Mouse (Mus musculus) midbrain, embryonic 14.5 days (tissue): ENCODE data around the gene Tpk1. TPM values are rescaled to one million over a fixed set of nuclear protein-coding genes. Genes with fewer than 3 reads are reported as not detected.
"Not testable (repeated sequence)": the region's sequence is repeated elsewhere in the genome, so short reads cannot be mapped to it uniquely, and the experiment has no call there.

ENCODE experiments used
- ATAC-seq: fragments of 200-750 bp; cut with Nextera tagmentation; 2 replicates; pipeline ENCODE4 v1.8.0; 2017; ENCODE audit warnings: moderate number of reproducible peaks, moderate library complexity; ENCODE audit not compliant: low FRiP score, low TSS enrichment
- DNase-seq: peaks from one replicate; pipeline ENCODE4 v3.0.0-alpha.2; 2015
- H3K27ac ChIP-seq: fragments of 300-500 bp; sonication (generic); replicated peaks from 2 replicates; pipeline ENCODE4 v1.5.1; 2014; ENCODE audit warnings: mild to moderate bottlenecking, low read depth, low read length, moderate library complexity
- H3K27me3 ChIP-seq: fragments of 300-500 bp; sonication (generic); 2 replicates; pipeline ENCODE4 v1.6.1; 2014; ENCODE audit warnings: low read length, control low read depth, mixed read lengths; ENCODE audit not compliant: control insufficient read depth, insufficient read depth
- H3K36me3 ChIP-seq: fragments of 300-500 bp; sonication (generic); 2 replicates; pipeline ENCODE4 v1.6.1; 2014; ENCODE audit warnings: low read length, control low read depth; ENCODE audit not compliant: control insufficient read depth, insufficient read depth
- H3K4me1 ChIP-seq: fragments of 300-500 bp; sonication (generic); 2 replicates; pipeline ENCODE4 v1.6.1; 2014; ENCODE audit warnings: mild to moderate bottlenecking, antibody characterized with exemption, low read length, control low read depth; ENCODE audit not compliant: control insufficient read depth, insufficient read depth
- H3K4me2 ChIP-seq: fragments of 300-500 bp; sonication (generic); 2 replicates; pipeline ENCODE4 v1.6.1; 2014; ENCODE audit warnings: mild to moderate bottlenecking, low read length, moderate library complexity
- H3K4me3 ChIP-seq: fragments of 300-500 bp; sonication (generic); replicated peaks from 2 replicates; pipeline ENCODE4 v1.5.1; 2014; ENCODE audit warnings: low read depth, low read length
- H3K9ac ChIP-seq: fragments of 300-500 bp; sonication (generic); replicated peaks from 2 replicates; pipeline ENCODE4 v1.6.1; 2014; ENCODE audit warnings: mild to moderate bottlenecking, low read length, moderate library complexity
- H3K9me3 ChIP-seq: fragments of 300-500 bp; sonication (generic); 2 replicates; pipeline ENCODE4 v1.6.1; 2016; ENCODE audit warnings: low read length, control low read depth, mixed read lengths; ENCODE audit not compliant: control insufficient read depth
- WGBS: fragments of 180-500 bp; shearing (Covaris S2); extraction: QIAGEN DNeasy Blood & Tissue Kit; methylation state at CpG from one replicate; pipeline ENCODE4 v1.1.7; 2014; 5-methylcytosine and 5-hydroxymethylcytosine counted together
- polyA plus RNA-seq: library from polyadenylated mRNA; unstranded; fragments of >200 nt; fragmentation: Nextera tagmentation; extraction: Ambion mirVana; gene quantifications from 2 replicates; pipeline ENCODE4 v1.2.1, GENCODE M21; 2014

The Tpk1 gene
- polyA plus RNA-seq, 1 experiment from 2014 or later, result 6.9 TPM

GRCm38 (mm10) chr6:43633308-43633963, 32.6 kb downstream of the Tpk1 start:
- Histone ChIP-seq H3K27ac (no peak overlapping the region), H3K4me3 (no peak overlapping the region), H3K9me3 (no peaks in the 10 kb centered on the region), H3K36me3 (no peaks in the 10 kb centered on the region), H3K4me2 (no peak overlapping the region), H3K4me1 (no peaks in the 10 kb centered on the region), H3K9ac (no peak overlapping the region), H3K27me3 (no peaks in the 10 kb centered on the region)
- DNase-seq, result no peak
- 90% methylated on average over 3 of the region's 3 CpGs for WGBS
- ATAC-seq, result no peak

DNA sequence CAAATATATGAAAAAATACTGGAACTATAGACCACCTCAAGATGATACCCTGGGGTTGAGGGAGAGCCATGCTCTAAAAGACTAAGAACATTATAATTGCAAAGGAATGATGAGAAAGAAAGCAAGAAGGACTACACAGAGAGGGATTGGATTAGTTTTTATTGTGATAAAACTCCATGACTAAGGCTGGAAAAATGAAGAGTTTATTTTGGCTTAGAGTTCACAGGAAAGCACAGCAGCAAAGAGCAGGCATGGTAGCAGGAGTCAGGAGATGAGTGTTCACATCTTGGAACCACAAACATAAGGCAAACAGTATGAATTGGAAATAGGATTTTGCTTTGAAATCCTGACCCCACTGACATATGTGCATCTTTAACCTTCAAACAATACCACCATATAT, 33.2 kb downstream of the Tpk1 start:
- Histone ChIP-seq H3K27me3 (no peaks in the 10 kb centered on the region), H3K36me3 (no peaks in the 10 kb centered on the region), H3K9ac (no peak overlapping the region), H3K4me3 (no peak overlapping the region), H3K27ac (no peak overlapping the region), H3K4me1 (no peaks in the 10 kb centered on the region), H3K4me2 (no peak overlapping the region), H3K9me3 (no peaks in the 10 kb centered on the region)
- no peak for DNase-seq
- no peak for ATAC-seq

GRCm38 (mm10) chr6:43623448-43623847, 42.6 kb downstream of the Tpk1 start:
- not testable (repeated sequence) for H3K36me3 ChIP-seq, H3K4me3 ChIP-seq, ATAC-seq, H3K9ac ChIP-seq, H3K4me1 ChIP-seq, H3K4me2 ChIP-seq, H3K27me3 ChIP-seq, H3K27ac ChIP-seq, H3K9me3 ChIP-seq, DNase-seq
- WGBS, result 92% methylated on average over 6 of the region's 6 CpGs

GRCm38 (mm10) chr6:43619258-43619657, 46.8 kb downstream of the Tpk1 start:
- H3K9ac ChIP-seq, result no peak overlapping the region
- no peaks in the 10 kb centered on the region for H3K4me1 ChIP-seq
- H3K27ac ChIP-seq, result no peak overlapping the region
- no peaks in the 10 kb centered on the region for H3K36me3 ChIP-seq
- DNase-seq (no peak), ATAC-seq (no peak)
- no peak overlapping the region for H3K4me2 ChIP-seq
- no peak overlapping the region for H3K4me3 ChIP-seq
- no peaks in the 10 kb centered on the region for H3K9me3 ChIP-seq
- no peaks in the 10 kb centered on the region for H3K27me3 ChIP-seq
- 90% methylated on average over 3 of the region's 3 CpGs for WGBS

DNA sequence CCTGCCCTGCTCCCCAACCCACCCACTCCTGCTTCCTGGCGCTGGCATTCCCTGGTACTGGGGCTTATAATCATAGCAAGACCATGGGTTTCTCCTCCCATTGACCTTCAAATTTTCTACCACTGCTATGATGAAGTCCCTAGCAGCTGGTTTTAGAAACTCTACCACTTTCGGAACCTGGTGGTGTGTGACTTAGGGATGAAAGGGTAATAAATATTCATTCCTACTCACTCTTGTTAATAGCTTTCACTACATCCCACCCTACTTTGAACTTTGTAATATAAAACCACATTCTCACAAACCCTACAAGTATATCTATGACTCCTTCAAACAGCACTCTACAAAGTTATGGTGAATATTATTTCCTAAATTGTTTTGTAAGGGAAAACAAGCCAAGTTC, 54.3 kb downstream of the Tpk1 start:
- Histone ChIP-seq H3K4me2 (no peak overlapping the region), H3K4me3 (no peak overlapping the region), H3K4me1 (no peaks in the 10 kb centered on the region), H3K9ac (no peak overlapping the region), H3K27ac (no peak overlapping the region), H3K36me3 (no peaks in the 10 kb centered on the region), H3K9me3 (no peaks in the 10 kb centered on the region), H3K27me3 (no peaks in the 10 kb centered on the region)
- WGBS, result 79% methylated on average over 2 of the region's 2 CpGs
- no peak for ATAC-seq
- DNase-seq, result no peak

- Histone ChIP-seq H3K4me2 (no peak overlapping the region), H3K27me3 (no peaks in the 10 kb centered on the region), H3K4me1 (no peaks in the 10 kb centered on the region), H3K9ac (no peak overlapping the region), H3K9me3 (no peaks in the 10 kb centered on the region), H3K36me3 (no peaks in the 10 kb centered on the region), H3K27ac (no peak overlapping the region), H3K4me3 (no peak overlapping the region)
- ATAC-seq (no peak), DNase-seq (no peak)
- 88% methylated on average over 4 of the region's 4 CpGs for whole genome bisulfite sequencing
Observed at GRCm38 (mm10) chr6:43590841-43591541, 75.1 kb downstream of the Tpk1 start.

DNA sequence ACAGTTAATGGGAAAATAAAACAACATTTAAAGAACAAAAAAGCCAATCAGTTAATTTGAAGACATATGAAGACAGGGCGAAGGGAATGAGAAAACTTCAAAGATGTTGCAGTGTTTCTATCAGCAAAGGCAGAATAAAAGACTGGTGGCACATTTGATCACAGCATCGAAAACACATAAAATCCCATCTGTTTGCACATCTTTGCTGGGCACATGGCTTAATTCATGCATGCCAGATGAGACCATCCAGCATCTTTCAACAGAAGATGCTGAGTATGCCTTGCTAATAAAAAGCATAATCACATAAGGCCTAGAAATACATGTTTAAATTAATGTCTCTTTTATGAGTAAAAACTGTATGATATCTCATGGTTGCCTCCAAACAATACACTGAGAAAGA, 80.8 kb downstream of the Tpk1 start:
- no peak for ATAC-seq
- WGBS, result 87% methylated on average over 2 of the region's 2 CpGs
- no peaks in the 10 kb centered on the region for H3K36me3 ChIP-seq
- no peaks in the 10 kb centered on the region for H3K4me1 ChIP-seq
- H3K4me3 ChIP-seq, result no peak overlapping the region
- DNase-seq, result no peak
- no peak overlapping the region for H3K27ac ChIP-seq
- no peaks in the 10 kb centered on the region for H3K9me3 ChIP-seq
- no peak overlapping the region for H3K4me2 ChIP-seq
- H3K27me3 ChIP-seq, result no peaks in the 10 kb centered on the region
- no peak overlapping the region for H3K9ac ChIP-seq

DNA sequence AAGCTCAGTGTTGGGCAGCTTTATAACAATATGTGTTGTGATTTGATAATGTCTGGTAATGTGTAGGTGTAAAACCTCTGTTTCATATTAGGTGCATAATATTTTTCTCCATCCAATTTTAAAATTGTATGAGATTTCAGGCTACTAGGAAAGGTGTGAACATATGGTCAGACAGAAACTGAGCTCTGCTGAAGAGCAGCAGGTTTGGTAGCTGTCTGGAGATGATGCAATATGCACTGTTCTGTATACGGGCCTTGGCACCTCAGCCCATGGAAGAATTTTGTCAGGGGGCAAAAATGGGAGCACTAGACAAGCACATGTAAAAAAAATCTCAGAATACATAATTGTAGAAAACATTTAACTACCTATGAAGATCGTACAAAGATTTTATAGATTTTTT, 84.3 kb downstream of the Tpk1 start:
- Histone ChIP-seq H3K9me3 (no peaks in the 10 kb centered on the region), H3K4me2 (no peak overlapping the region), H3K27ac (no peak overlapping the region), H3K27me3 (no peaks in the 10 kb centered on the region), H3K36me3 (no peaks in the 10 kb centered on the region), H3K4me3 (no peak overlapping the region), H3K4me1 (no peaks in the 10 kb centered on the region), H3K9ac (no peak overlapping the region)
- ATAC-seq (no peak), DNase-seq (no peak)
- WGBS, result 90% methylated on average over 2 of the region's 2 CpGs

GRCm38 (mm10) chr6:43567885-43568284, 98.2 kb downstream of the Tpk1 start:
- Histone ChIP-seq H3K36me3 (no peaks in the 10 kb centered on the region), H3K4me2 (no peak overlapping the region), H3K4me3 (no peak overlapping the region), H3K27me3 (no peaks in the 10 kb centered on the region), H3K4me1 (no peaks in the 10 kb centered on the region), H3K27ac (no peak overlapping the region), H3K9ac (no peak overlapping the region), H3K9me3 (no peaks in the 10 kb centered on the region)
- DNase-seq, result no peak
- ATAC-seq, result no peak
- 87% methylated on average over 1 of the region's 1 CpGs for WGBS
